ENCODE assay signal across 20 mouse cellular contexts in the genomic region with DNA sequence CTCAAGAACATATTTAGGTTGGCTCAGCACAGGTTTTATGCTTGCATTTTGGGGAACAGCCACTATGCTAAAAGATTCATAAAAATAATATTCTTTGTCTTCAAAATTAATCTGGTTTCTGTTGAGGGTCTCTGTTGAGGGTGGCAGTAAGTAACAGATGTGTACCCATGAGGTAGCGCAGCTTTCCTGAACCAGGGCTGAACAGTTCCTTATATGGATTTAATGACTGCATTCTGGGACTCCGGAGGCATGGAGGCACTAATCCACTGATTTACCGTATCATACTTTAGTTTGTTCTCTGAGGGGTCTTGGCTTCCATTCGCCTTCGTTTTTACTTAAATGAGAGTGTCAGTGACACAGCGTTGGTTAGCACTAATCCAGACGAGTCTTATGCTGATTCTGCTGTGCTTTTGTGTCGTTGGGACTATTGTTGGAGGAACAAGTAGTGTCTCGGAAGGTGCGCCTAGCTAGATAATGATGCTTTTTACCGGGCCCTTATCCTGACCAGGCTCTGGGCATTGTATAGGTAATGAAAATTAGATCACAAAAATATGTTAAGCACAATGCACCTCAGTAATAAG. TPM values are rescaled to one million over a fixed set of nuclear protein-coding genes. Genes with fewer than 3 reads are reported as not detected.
DNase-seq lines count a peak whose midpoint lies in the region; ATAC-seq and TF ChIP-seq lines count a peak whose summit lies in the region.
"Had no signal": no experiment of that assay in that cellular context is flagged by ENCODE, and none has a peak within 500 bp of the region (broad histone marks: within the 10 kb centered on the region; RNA-seq: fewer than 3 reads in every experiment).

No protein-coding gene starts in this region.

- H3K9ac ChIP-seq in neural tube, embryonic 11.5 days (ENCODE audit: low read length): no peak overlapping the region
- peak overlapping the region; percentile 39; the same call in 1 of the 2 replicates for H3K9ac ChIP-seq in hindbrain, embryonic 13.5 days
- no peak overlapping the region; the same call in 1 of the 2 replicates for H3K9ac ChIP-seq in midbrain, embryonic 14.5 days (replicated peaks; ENCODE audit: low read length)
- no peak overlapping the region for H3K9ac ChIP-seq in stomach, postnatal 0 days (ENCODE audit: low read length)
- H3K9ac ChIP-seq in intestine, postnatal 0 days (ENCODE audit: low read depth, low read length): no peak overlapping the region
- H3K9ac ChIP-seq: lung, embryonic 14.5 days had no signal

- H3K4me3 ChIP-seq in neural tube, embryonic 11.5 days (ENCODE audit: low read depth, low read length): no peak overlapping the region
- H3K4me3 ChIP-seq in hindbrain, embryonic 13.5 days: no peak overlapping the region
- H3K4me3 ChIP-seq in midbrain, embryonic 14.5 days (replicated peaks; ENCODE audit: low read depth, low read length): no peak overlapping the region
- no peak overlapping the region for H3K4me3 ChIP-seq in stomach, postnatal 0 days (ENCODE audit: low read depth, low read length)
- H3K4me3 ChIP-seq in intestine, postnatal 0 days (ENCODE audit: low read depth, low read length): no peak overlapping the region
- H3K4me3 ChIP-seq: myocyte had no signal

- H3K9me3 ChIP-seq in neural tube, embryonic 11.5 days (ENCODE audit: control insufficient read depth, low read length): no peaks in the 10 kb centered on the region
- no peaks in the 10 kb centered on the region for H3K9me3 ChIP-seq in hindbrain, embryonic 13.5 days
- H3K9me3 ChIP-seq in midbrain, embryonic 14.5 days (ENCODE audit: control insufficient read depth, low read length): no peaks in the 10 kb centered on the region
- no peaks in the 10 kb centered on the region for H3K9me3 ChIP-seq in stomach, postnatal 0 days (ENCODE audit: control insufficient read depth, low read length)
- no peaks in the 10 kb centered on the region for H3K9me3 ChIP-seq in intestine, postnatal 0 days (ENCODE audit: control insufficient read depth)

- no peak overlapping the region for H3K4me2 ChIP-seq in neural tube, embryonic 11.5 days (ENCODE audit: low read depth)
- H3K4me2 ChIP-seq in hindbrain, embryonic 13.5 days: no peak overlapping the region; the same call in 1 of the 2 replicates
- H3K4me2 ChIP-seq in midbrain, embryonic 14.5 days (ENCODE audit: low read length): peak overlapping the region; percentile 22
- H3K4me2 ChIP-seq in stomach, postnatal 0 days (replicated peaks; ENCODE audit: low read depth): no peak overlapping the region
- H3K4me2 ChIP-seq in intestine, postnatal 0 days (replicated peaks; ENCODE audit: low read depth): no peak overlapping the region
- H3K4me2 ChIP-seq: heart, embryonic 11.5 days; liver, embryonic 11.5 days; lung, embryonic 14.5 days had no signal

- DNase-seq in neural tube, embryonic 11.5 days (ENCODE audit: low spot score): no peak
- no peak for DNase-seq in neural tube, embryonic 10.5 days (ENCODE audit: extremely low spot score, low spot score)
- peak; percentile 67 for DNase-seq in midbrain, embryonic 14.5 days
- no peak for DNase-seq in stomach, postnatal 0 days (ENCODE audit: low spot score)
- no peak for DNase-seq in kidney, adult 18-20 months
- DNase-seq in gastrocnemius, adult 8-10 months (ENCODE audit: low spot score in 2 of 2): no peak
- DNase-seq: adrenal gland, postnatal 36 days; cerebellum, postnatal 25 days; kidney, adult 8-10 months; kidney, postnatal 4 days; layer of hippocampus, postnatal 36 days; left cerebral cortex, postnatal 4 days; lung, embryonic 14.5 days; thymus, postnatal 4 days had no signal

- ATAC-seq in neural tube, embryonic 11.5 days (ENCODE audit: insufficient read depth, low FRiP score, low TSS enrichment): no peak
- ATAC-seq in hindbrain, embryonic 13.5 days (ENCODE audit: low FRiP score): no peak
- peak; percentile 48; the same call in 1 of the 2 replicates for ATAC-seq in midbrain, embryonic 14.5 days (ENCODE audit: low FRiP score, low TSS enrichment)
- ATAC-seq in stomach, postnatal 0 days (ENCODE audit: low FRiP score, low TSS enrichment): no peak
- ATAC-seq in intestine, postnatal 0 days: no peak

- H3K36me3 ChIP-seq in neural tube, embryonic 11.5 days (ENCODE audit: control insufficient read depth, insufficient read depth, low read length): peaks cover 8% of the 10 kb centered on the region
- H3K36me3 ChIP-seq in hindbrain, embryonic 13.5 days: peaks cover 22% of the 10 kb centered on the region
- peaks cover 27% of the 10 kb centered on the region for H3K36me3 ChIP-seq in midbrain, embryonic 14.5 days (ENCODE audit: control insufficient read depth, insufficient read depth, low read length)
- H3K36me3 ChIP-seq in stomach, postnatal 0 days (ENCODE audit: control insufficient read depth, insufficient read depth, low read length): peaks cover 16% of the 10 kb centered on the region; the same call in 1 of the 2 replicates
- peaks cover 43% of the 10 kb centered on the region for H3K36me3 ChIP-seq in intestine, postnatal 0 days (ENCODE audit: control insufficient read depth, insufficient read depth)

- H3K27ac ChIP-seq in neural tube, embryonic 11.5 days (ENCODE audit: low read depth, low read length): peak overlapping the region; percentile 68
- peak overlapping the region; percentile 89 for H3K27ac ChIP-seq in hindbrain, embryonic 13.5 days
- H3K27ac ChIP-seq in midbrain, embryonic 14.5 days (replicated peaks; ENCODE audit: low read depth, low read length): peak overlapping the region; percentile 89
- H3K27ac ChIP-seq in stomach, postnatal 0 days (replicated peaks): peak overlapping the region; percentile 40; the same call in 1 of the 2 replicates
- H3K27ac ChIP-seq in intestine, postnatal 0 days (ENCODE audit: low read depth, low read length): no peak overlapping the region

- TF ChIP-seq CTCF in stomach, postnatal 0 days (IDR thresholded peaks at IDR 0.05; ENCODE audit: low read depth): no peak
- no peak for TF ChIP-seq CTCF in intestine, postnatal 0 days (IDR thresholded peaks at IDR 0.05; ENCODE audit: low read depth)

- H3K27me3 ChIP-seq in neural tube, embryonic 11.5 days (ENCODE audit: control insufficient read depth, insufficient read depth, low read length): no peaks in the 10 kb centered on the region
- H3K27me3 ChIP-seq in hindbrain, embryonic 13.5 days: no peaks in the 10 kb centered on the region
- no peaks in the 10 kb centered on the region for H3K27me3 ChIP-seq in midbrain, embryonic 14.5 days (ENCODE audit: control insufficient read depth, insufficient read depth, low read length)
- H3K27me3 ChIP-seq in stomach, postnatal 0 days (ENCODE audit: control insufficient read depth, insufficient read depth, low read length): no peaks in the 10 kb centered on the region
- no peaks in the 10 kb centered on the region for H3K27me3 ChIP-seq in intestine, postnatal 0 days (replicated peaks; ENCODE audit: control insufficient read depth, insufficient read depth, low read length)
- H3K27me3 ChIP-seq: CH12.LX had no signal

- TF ChIP-seq EP300 in stomach, postnatal 0 days (optimal IDR thresholded peaks at IDR 0.05): no peak

- WGBS in neural tube, embryonic 11.5 days: 77% methylated on average over 11 of the region's 11 CpGs
- 50% methylated on average over 11 of the region's 11 CpGs for WGBS in hindbrain, embryonic 13.5 days
- 11% methylated on average over 11 of the region's 11 CpGs for WGBS in midbrain, embryonic 14.5 days
- 82% methylated on average over 11 of the region's 11 CpGs for WGBS in stomach, postnatal 0 days
- WGBS in intestine, postnatal 0 days: 90% methylated on average over 11 of the region's 11 CpGs

- H3K4me1 ChIP-seq in neural tube, embryonic 11.5 days (ENCODE audit: control insufficient read depth, insufficient read depth, low read length): peaks cover 5% of the 10 kb centered on the region; the same call in 1 of the 2 replicates
- H3K4me1 ChIP-seq in hindbrain, embryonic 13.5 days (replicated peaks): peaks cover 42% of the 10 kb centered on the region
- H3K4me1 ChIP-seq in midbrain, embryonic 14.5 days (ENCODE audit: control insufficient read depth, insufficient read depth, low read length): peaks cover 42% of the 10 kb centered on the region
- no peaks in the 10 kb centered on the region for H3K4me1 ChIP-seq in stomach, postnatal 0 days (replicated peaks; ENCODE audit: control insufficient read depth, insufficient read depth)
- H3K4me1 ChIP-seq in intestine, postnatal 0 days (replicated peaks; ENCODE audit: control insufficient read depth, insufficient read depth, low read length): peaks cover 4% of the 10 kb centered on the region; the same call in 1 of the 2 replicates

RNA-seq across cellular contexts. Expression of gene Pitpnb, which starts 37.5 kb away (rescaled TPM):
- 131 and 134 TPM in 2 replicates for polyA plus RNA-seq in neural tube, embryonic 11.5 days (2014; fragmentation: Nextera tagmentation; extraction: Ambion mirVana)
- polyA plus RNA-seq in hindbrain, embryonic 13.5 days (2015; fragmentation: Nextera tagmentation; extraction: Ambion mirVana): 96.3 and 96.8 TPM in 2 replicates
- 77.6 and 104 TPM in 2 replicates for polyA plus RNA-seq in midbrain, embryonic 14.5 days (2014; fragmentation: Nextera tagmentation; extraction: Ambion mirVana)
- 61.2 and 62.5 TPM in 2 replicates for polyA plus RNA-seq in stomach, postnatal 0 days (2015; fragmentation: Nextera tagmentation; extraction: Ambion mirVana)
- polyA plus RNA-seq in intestine, postnatal 0 days (2015; fragmentation: Nextera tagmentation; extraction: Ambion mirVana): 42.9 and 44.0 TPM in 2 replicates
- total RNA-seq in gastrocnemius, adult 8-10 months (2022): 10 to 100 TPM; 19.9 to 23.0 (median 20.1) TPM

RNA-seq across cellular contexts. Expression of gene Mn1, which starts 49.1 kb away (rescaled TPM):
- polyA plus RNA-seq in neural tube, embryonic 11.5 days (2014; fragmentation: Nextera tagmentation; extraction: Ambion mirVana): 25.6 and 27.3 TPM in 2 replicates
- polyA plus RNA-seq in hindbrain, embryonic 13.5 days (2015; fragmentation: Nextera tagmentation; extraction: Ambion mirVana): 46.7 and 49.2 TPM in 2 replicates
- 51.7 and 69.2 TPM in 2 replicates for polyA plus RNA-seq in midbrain, embryonic 14.5 days (2014; fragmentation: Nextera tagmentation; extraction: Ambion mirVana)
- polyA plus RNA-seq in stomach, postnatal 0 days (2015; fragmentation: Nextera tagmentation; extraction: Ambion mirVana): 4.9 and 5.6 TPM in 2 replicates
- polyA plus RNA-seq in intestine, postnatal 0 days (2015; fragmentation: Nextera tagmentation; extraction: Ambion mirVana): 2.8 and 3.1 TPM in 2 replicates
- total RNA-seq in gastrocnemius, adult 8-10 months (2022): 10 to 100 TPM; 28.0 to 63.4 (median 39.8) TPM
- total RNA-seq: CH12.LX had no signal
